Mouse (Mus musculus) erythroblast, embryonic 14.5 days (primary cell): ENCODE results near the gene Gpsm3. TPM values are rescaled to one million over a fixed set of nuclear protein-coding genes. Genes with fewer than 3 reads are reported as not detected.

Source experiments
- H3K27me3 ChIP-seq: 2 replicates; pipeline ENCODE4 v1.6.1; 2012; ENCODE audit warnings: inconsistent platforms; ENCODE audit not compliant: control insufficient read depth
- H3K36me3 ChIP-seq: 2 replicates; pipeline ENCODE4 v1.6.1; 2012; ENCODE audit warnings: mild to moderate bottlenecking, inconsistent platforms; ENCODE audit not compliant: control insufficient read depth
- H3K4me1 ChIP-seq: 2 replicates; pipeline ENCODE4 v1.6.1; 2012; ENCODE audit warnings: inconsistent platforms; ENCODE audit not compliant: control insufficient read depth
- H3K4me3 ChIP-seq: replicated peaks from 2 replicates; pipeline ENCODE3; 2012; ENCODE audit warnings: moderate library complexity, mild to moderate bottlenecking, inconsistent platforms
- H3K9me3 ChIP-seq: 2 replicates; pipeline ENCODE4 v1.6.1; 2012; ENCODE audit warnings: low read length, inconsistent platforms, mixed read lengths; ENCODE audit not compliant: control insufficient read depth
- GATA1 ChIP-seq: IDR thresholded peaks from 2 replicates; pipeline ENCODE4 v1.6.1; 2012; ENCODE audit warnings: low read length, inconsistent platforms, mixed read lengths
- TAL1 ChIP-seq: IDR thresholded peaks from 3 replicates; pipeline ENCODE4 v1.6.1; 2012; ENCODE audit warnings: low read length, inconsistent platforms, mixed read lengths
- polyA plus RNA-seq: library from polyadenylated mRNA; stranded (reverse); fragments of >175 nt; gene quantifications from 2 replicates; pipeline ENCODE4 v1.2.3, GENCODE M21; 2012

The Gpsm3 gene
- polyA plus RNA-seq, 1 experiment, result 1.2 TPM

DNA sequence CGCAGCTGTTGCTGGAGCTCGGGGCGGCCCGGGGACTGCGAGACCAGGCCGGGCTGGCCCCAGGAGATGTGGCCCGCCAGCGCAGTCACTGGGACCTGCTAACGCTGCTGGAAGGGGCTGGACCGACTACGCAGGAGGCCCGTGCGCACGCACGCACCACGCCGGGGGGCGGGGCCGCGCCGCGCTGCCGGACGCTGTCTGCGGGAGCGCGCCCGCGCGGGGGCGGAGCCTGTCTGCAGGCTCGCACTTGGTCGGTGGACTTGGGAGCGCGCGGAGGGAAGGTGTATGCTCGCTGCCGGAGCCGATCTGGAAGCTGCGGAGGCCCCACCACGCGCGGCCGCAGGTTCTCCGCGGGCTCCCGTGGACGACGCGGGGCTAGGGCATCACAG lies 2.2 kb upstream of the Gpsm3 start:
- H3K4me3 ChIP-seq, result peak overlapping the region; percentile 91
- peaks cover 57% of the 10 kb centered on the region for H3K4me1 ChIP-seq
- no peaks in the 10 kb centered on the region for H3K9me3 ChIP-seq
- peaks cover 26% of the 10 kb centered on the region for H3K27me3 ChIP-seq
- no peaks in the 10 kb centered on the region for H3K36me3 ChIP-seq
- TF ChIP-seq TAL1, result no peak
- no peak for TF ChIP-seq GATA1

GRCm38 (mm10) chr17:34587814-34588213 lies 1.8 kb upstream of the Gpsm3 start:
- peaks cover 61% of the 10 kb centered on the region for H3K4me1 ChIP-seq
- H3K4me3 ChIP-seq, result peak overlapping the region; percentile 91
- H3K9me3 ChIP-seq, result no peaks in the 10 kb centered on the region
- H3K27me3 ChIP-seq, result peaks cover 26% of the 10 kb centered on the region
- no peaks in the 10 kb centered on the region for H3K36me3 ChIP-seq
- TF ChIP-seq GATA1, result no peak
- TF ChIP-seq TAL1, result no peak

GRCm38 (mm10) chr17:34588767-34589166 lies 839 bp upstream of the Gpsm3 start:
- peaks cover 26% of the 10 kb centered on the region for H3K27me3 ChIP-seq
- no peak overlapping the region for H3K4me3 ChIP-seq
- no peaks in the 10 kb centered on the region for H3K9me3 ChIP-seq
- H3K36me3 ChIP-seq, result peaks cover under 1% of the 10 kb centered on the region
- no peak for TF ChIP-seq GATA1
- peaks cover 70% of the 10 kb centered on the region for H3K4me1 ChIP-seq

DNA sequence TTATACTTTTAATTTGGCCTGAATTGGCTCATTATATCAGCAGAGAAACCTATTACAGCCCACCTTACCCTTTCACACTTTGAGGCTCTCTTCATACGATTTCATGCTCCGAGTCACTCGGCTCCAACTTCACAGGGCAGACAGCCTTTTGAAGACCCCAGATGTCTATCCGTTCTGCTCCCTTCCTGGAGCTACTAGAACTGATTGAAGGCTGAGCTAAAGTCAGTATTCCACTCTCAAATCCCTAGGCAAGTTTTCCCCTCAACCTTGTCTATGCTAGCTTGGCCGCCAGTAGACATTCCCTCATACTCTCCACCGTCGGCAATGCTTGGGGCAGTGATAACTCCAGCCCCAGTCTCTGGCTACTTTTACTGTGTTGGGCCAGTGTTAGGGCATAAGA lies 400 bp upstream of the Gpsm3 start:
- peaks cover 5% of the 10 kb centered on the region for H3K36me3 ChIP-seq
- no peak overlapping the region for H3K4me3 ChIP-seq
- no peaks in the 10 kb centered on the region for H3K9me3 ChIP-seq
- H3K4me1 ChIP-seq, result peaks cover 75% of the 10 kb centered on the region
- H3K27me3 ChIP-seq, result peaks cover 26% of the 10 kb centered on the region
- TF ChIP-seq TAL1, result no peak
- no peak for TF ChIP-seq GATA1

DNA sequence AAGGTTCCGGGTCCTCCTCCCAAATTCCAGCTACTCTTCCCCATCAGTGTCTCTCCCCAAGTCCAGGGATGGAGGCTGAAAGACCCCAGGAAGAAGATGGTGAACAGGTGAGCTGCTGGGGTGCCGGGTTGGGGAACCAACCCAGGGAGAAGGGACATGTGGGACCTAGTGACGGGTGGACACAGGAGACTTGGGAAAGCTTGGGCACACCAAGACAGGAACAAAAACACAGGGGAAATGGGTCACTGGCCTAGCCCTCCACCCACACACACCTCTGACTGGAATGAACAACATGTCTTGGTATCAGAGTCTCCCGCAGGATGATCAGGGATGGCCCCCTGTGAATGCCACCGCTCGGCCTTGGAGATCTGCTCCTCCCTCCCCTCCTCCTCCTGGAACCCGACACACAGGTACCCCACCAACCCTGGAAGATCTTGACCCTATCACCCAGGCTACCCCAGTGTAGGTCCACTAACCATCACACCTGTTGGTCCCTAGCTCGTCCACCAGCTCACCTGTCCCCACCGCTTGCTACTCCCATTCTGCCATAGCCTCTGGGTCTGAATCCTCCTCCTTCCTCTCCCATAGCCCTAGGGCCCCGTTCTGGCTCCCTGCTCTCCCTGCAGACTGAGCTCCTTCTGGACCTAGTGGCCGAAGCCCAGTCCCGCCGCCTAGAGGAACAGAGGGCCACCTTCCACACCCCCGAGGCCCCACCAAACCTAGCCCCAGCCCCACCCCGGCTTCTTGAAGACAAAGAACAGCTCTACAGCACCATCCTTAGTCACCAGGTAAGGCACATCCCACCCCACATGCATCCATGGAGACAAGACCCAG lies 765 bp downstream of the Gpsm3 start:
- Histone ChIP-seq H3K4me3 (no peak overlapping the region), H3K4me1 (peaks cover 81% of the 10 kb centered on the region)
- TF ChIP-seq GATA1 (no peak), TAL1 (no peak)

DNA sequence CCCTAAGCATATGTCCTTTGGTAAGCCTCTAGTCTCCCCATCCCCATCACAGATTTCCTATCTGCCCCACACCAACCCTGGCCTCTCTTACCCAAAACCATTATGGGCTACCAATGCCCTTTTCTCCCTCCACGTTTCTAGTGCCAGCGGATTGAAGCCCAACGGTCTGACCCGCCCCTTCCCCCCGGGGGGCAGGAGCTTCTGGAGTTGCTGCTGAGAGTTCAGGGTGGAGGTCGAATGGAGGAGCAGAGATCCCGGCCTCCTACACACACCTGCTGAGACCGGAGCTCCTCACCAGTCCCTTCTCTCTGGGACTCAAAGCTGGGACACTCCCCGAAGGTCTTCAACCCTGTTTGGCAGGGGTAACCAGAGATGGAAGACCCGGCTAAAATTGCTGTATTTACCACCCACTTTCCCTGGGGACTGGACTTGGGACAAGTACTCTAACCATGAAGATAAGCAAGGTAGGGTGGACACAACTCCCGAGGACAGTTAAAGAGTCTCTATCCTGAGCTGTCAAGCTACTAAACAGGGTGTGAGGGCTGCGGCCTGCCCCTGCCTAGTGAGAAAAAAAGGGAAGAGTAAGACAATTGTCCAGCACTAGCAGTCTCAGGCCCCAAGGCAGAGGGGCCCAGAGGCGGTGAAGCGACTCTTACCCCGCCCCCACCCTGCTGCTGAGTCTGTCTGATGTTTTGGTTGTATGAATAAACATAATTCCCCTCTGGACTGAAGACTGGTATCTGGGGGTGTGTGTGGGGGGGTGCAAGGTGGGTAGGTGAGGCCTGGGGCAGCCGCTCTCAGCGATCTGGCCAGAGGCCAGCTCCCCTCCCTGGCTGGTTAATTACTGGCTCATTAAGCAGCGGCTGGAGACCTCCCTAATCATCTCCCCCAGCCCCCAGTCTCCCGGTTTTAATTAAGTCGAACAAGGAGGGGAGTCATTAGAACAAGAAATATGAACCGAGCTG lies 1.7 kb downstream of the Gpsm3 start, which contains the start of gene Pbx2:
Pbx2 (plus strand) TSS at position 238 of the 965 bp plus-strand sequence.
- Histone ChIP-seq H3K4me3 (peak within 1 kb of the TSS; percentile 74), H3K36me3 (peaks cover 22% of the 10 kb centered on the region), H3K9me3 (no peaks in the 10 kb centered on the region), H3K27me3 (peaks cover 20% of the 10 kb centered on the region), H3K4me1 (peaks cover 80% of the 10 kb centered on the region)
- no peak for TF ChIP-seq TAL1

More for the DNA sequence above, 765 bp downstream of the Gpsm3 start:
- no peaks in the 10 kb centered on the region for H3K9me3 ChIP-seq
- H3K27me3 ChIP-seq, result peaks cover 26% of the 10 kb centered on the region
- peaks cover 15% of the 10 kb centered on the region for H3K36me3 ChIP-seq

GRCm38 (mm10) chr17:34591994-34592375 lies 2.4 kb downstream of the Gpsm3 start:
- peaks cover 75% of the 10 kb centered on the region for H3K4me1 ChIP-seq
- H3K36me3 ChIP-seq, result peaks cover 22% of the 10 kb centered on the region

GRCm38 (mm10) chr17:34592581-34593549 lies 3.3 kb downstream of the Gpsm3 start:
- Histone ChIP-seq H3K36me3 (peaks cover 22% of the 10 kb centered on the region), H3K4me3 (peak overlapping the region; percentile 74), H3K9me3 (no peaks in the 10 kb centered on the region), H3K27me3 (peaks cover 17% of the 10 kb centered on the region), H3K4me1 (peaks cover 76% of the 10 kb centered on the region)
- TF ChIP-seq GATA1 (no peak), TAL1 (no peak)

More at GRCm38 (mm10) chr17:34591994-34592375, 2.4 kb downstream of the Gpsm3 start:
- TF ChIP-seq TAL1 (no peak), GATA1 (no peak)
- Histone ChIP-seq H3K9me3 (no peaks in the 10 kb centered on the region), H3K27me3 (peaks cover 15% of the 10 kb centered on the region), H3K4me3 (peak overlapping the region; percentile 74)
